Mouse (Mus musculus) thymus, adult 2 months (tissue): Measurements from ENCODE around the gene Pcdh15. TPM values are rescaled to one million over a fixed set of nuclear protein-coding genes. Genes with fewer than 3 reads are reported as not detected.

Experiments used
- DNase-seq: peaks from one replicate; pipeline ENCODE4 v3.0.0; 2021
- H3K27ac ChIP-seq: fragments of 200-500 bp; 2 replicates; pipeline ENCODE4 v1.5.1; 2012; ENCODE audit warnings: low read length, control low read depth; ENCODE audit not compliant: control insufficient read depth, insufficient read depth
- H3K27me3 ChIP-seq: fragments of 200-500 bp; 2 replicates; pipeline ENCODE4 v1.6.1; 2012; ENCODE audit warnings: mild to moderate bottlenecking, low read length, moderate library complexity, mixed read lengths; ENCODE audit not compliant: control insufficient read depth, insufficient read depth
- H3K36me3 ChIP-seq: fragments of 200-500 bp; 2 replicates; pipeline ENCODE4 v1.6.1; 2012; ENCODE audit warnings: mild to moderate bottlenecking, low read length, moderate library complexity; ENCODE audit not compliant: control insufficient read depth, insufficient read depth
- H3K4me1 ChIP-seq: fragments of 200-500 bp; replicated peaks from 2 replicates; pipeline ENCODE4 v1.6.1; 2012; ENCODE audit warnings: low read length; ENCODE audit not compliant: control insufficient read depth, insufficient read depth
- H3K4me3 ChIP-seq: fragments of 200-500 bp; 2 replicates; pipeline ENCODE4 v1.5.1; 2012; ENCODE audit warnings: mild to moderate bottlenecking, low read length, control low read depth, moderate library complexity; ENCODE audit not compliant: control insufficient read depth, insufficient read depth
- CTCF ChIP-seq: fragments of 200-500 bp; IDR thresholded peaks from 2 replicates; pipeline ENCODE4 v1.5.1; 2012; ENCODE audit warnings: mild to moderate bottlenecking, control low read depth, low read length, moderate library complexity, borderline replicate concordance; ENCODE audit not compliant: control insufficient read depth, poor library complexity, insufficient read depth; ENCODE audit errors: extremely low read depth
- POLR2A ChIP-seq: fragments of 200-500 bp; IDR thresholded peaks from 2 replicates; pipeline ENCODE4 v1.6.1; 2012; ENCODE audit warnings: mild to moderate bottlenecking, low read length, control low read depth, moderate library complexity; ENCODE audit not compliant: control insufficient read depth, poor library complexity, insufficient read depth; ENCODE audit errors: extremely low read depth
- WGBS: fragments of 180-500 bp; shearing (Covaris S2); methylation state at CpG from one replicate; pipeline ENCODE4 v1.1.7; 2018; 5-methylcytosine and 5-hydroxymethylcytosine counted together
- polyA plus RNA-seq: library from polyadenylated mRNA; depleted of rRNA; stranded (reverse); fragments of >200 nt; gene quantifications from 2 replicates; pipeline ENCODE4 v1.2.3, GENCODE M21; 2012

The Pcdh15 gene
- polyA plus RNA-seq, 1 experiment: 0.51 TPM

DNA sequence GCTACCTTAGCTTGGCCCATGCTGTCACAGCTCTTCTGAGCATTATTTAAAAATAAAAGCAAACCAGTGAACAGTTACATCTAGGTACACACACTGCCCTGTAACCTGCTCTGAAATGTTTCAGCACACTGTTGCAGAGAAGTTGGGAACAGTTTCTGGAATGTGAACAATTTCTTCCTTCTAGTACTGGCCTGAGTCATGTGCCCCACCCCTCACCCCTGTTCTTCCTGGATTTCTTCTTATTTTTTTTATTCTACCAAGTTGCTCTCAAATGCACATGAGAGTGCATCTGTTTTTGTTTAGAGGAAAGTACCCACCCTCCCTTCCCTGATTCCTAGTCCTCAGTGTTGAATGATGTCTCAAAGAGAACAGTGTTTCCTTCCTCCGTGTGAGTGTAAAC, 1581.4 kb downstream of the Pcdh15 start:
- no peak for DNase-seq
- 60% methylated on average over 1 of the region's 1 CpGs for whole genome bisulfite sequencing

More for the DNA sequence above, 1581.4 kb downstream of the Pcdh15 start:
- TF ChIP-seq CTCF (no peak), POLR2A (no peak)
- Histone ChIP-seq H3K4me3 (no peak overlapping the region), H3K27ac (no peak overlapping the region), H3K4me1 (no peaks in the 10 kb centered on the region), H3K36me3 (no peaks in the 10 kb centered on the region), H3K27me3 (no peaks in the 10 kb centered on the region)
